Mouse (Mus musculus): ENCODE measurements at regions not wholly inside any gene's neighbourhood (a gene's known extent, or its start where the extent isn't known, plus 50 kb on each side); places are given as distances from the start of the nearest gene placed in this dataset.
"Not testable (repeated sequence)": the region's sequence is repeated elsewhere in the genome, so short reads cannot be mapped to it uniquely, and the experiment has no call there.

DNA sequence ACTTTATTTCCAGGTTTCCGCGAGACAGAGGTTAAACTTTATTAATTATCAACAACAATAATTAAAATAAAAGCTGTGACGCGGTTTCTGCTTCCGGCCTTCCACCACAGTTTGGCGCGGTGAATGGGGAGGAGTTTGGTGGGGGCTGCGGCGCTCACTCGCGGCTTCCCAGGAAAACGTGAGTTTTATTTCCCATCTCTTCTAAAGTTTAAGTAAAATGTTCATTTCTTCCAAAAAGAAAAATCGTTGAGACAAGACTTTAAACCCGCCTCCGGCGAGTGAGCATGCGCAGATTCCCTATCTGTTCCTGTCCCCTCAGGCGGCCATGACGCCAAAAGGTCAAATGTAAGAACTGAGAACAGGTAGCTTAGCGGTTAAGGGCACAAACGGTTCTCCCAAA, 100.8 kb downstream of the Zfp369 start:
- not testable (repeated sequence) for TF ChIP-seq CTCF, POLR2A (IDR thresholded peaks at IDR 0.05; ENCODE audit: insufficient read depth, low read depth, low read length)
